In genomic region chr11:75448575-75448974, GRCm38 (mm10) we compare ENCODE assay signal across 31 mouse cellular contexts. TPM values are rescaled to one million over a fixed set of nuclear protein-coding genes. Genes with fewer than 3 reads are reported as not detected.
DNase-seq lines count a peak whose midpoint lies in the region; ATAC-seq and TF ChIP-seq lines count a peak whose summit lies in the region.
"Had no signal": no experiment of that assay in that cellular context is flagged by ENCODE, and none has a peak within 500 bp of the region (broad histone marks: within the 10 kb centered on the region; RNA-seq: fewer than 3 reads in every experiment).

No protein-coding gene starts in this region.

- 86% methylated on average over 3 of the region's 3 CpGs for WGBS in hindbrain, embryonic 10.5 days
- WGBS in hindbrain, embryonic 12.5 days, result 79% methylated on average over 3 of the region's 3 CpGs
- whole genome bisulfite sequencing in liver, embryonic 12.5 days (ENCODE audit: insufficient replicate concordance), result 48% methylated on average over 3 of the region's 3 CpGs
- WGBS in liver, postnatal 0 days (ENCODE audit: insufficient replicate concordance), result 50% methylated on average over 3 of the region's 3 CpGs

- ATAC-seq in hindbrain, embryonic 12.5 days (ENCODE audit: low FRiP score), result no peak
- peak; percentile 57 for ATAC-seq in erythroblast, adult 5-6 weeks (replicated peaks; ENCODE audit: low FRiP score, poor library complexity, severe bottlenecking)
- ATAC-seq in liver, embryonic 12.5 days, result peak; percentile 33
- ATAC-seq in liver, postnatal 0 days, result no peak
- ATAC-seq: intestine, postnatal 0 days had no signal

- H3K27me3 ChIP-seq in hindbrain, embryonic 10.5 days (ENCODE audit: insufficient read depth, poor library complexity, severe bottlenecking), result peaks cover 4% of the 10 kb centered on the region; the same call in 1 of the 2 replicates
- H3K27me3 ChIP-seq in hindbrain, embryonic 12.5 days, result no peaks in the 10 kb centered on the region
- no peaks in the 10 kb centered on the region for H3K27me3 ChIP-seq in liver, embryonic 12.5 days (replicated peaks)
- no peaks in the 10 kb centered on the region for H3K27me3 ChIP-seq in liver, postnatal 0 days (ENCODE audit: insufficient read depth, low read length)
- H3K27me3 ChIP-seq: forebrain, embryonic 12.5 days; limb, embryonic 15.5 days; lung, embryonic 15.5 days; neural tube, embryonic 13.5 days had no signal

- H3K27ac ChIP-seq in hindbrain, embryonic 10.5 days, result peak overlapping the region; percentile 10; the same call in 1 of the 2 replicates
- no peak overlapping the region for H3K27ac ChIP-seq in hindbrain, embryonic 12.5 days
- H3K27ac ChIP-seq in liver, embryonic 12.5 days, result peak overlapping the region; percentile 99
- peak overlapping the region; percentile 92 for H3K27ac ChIP-seq in liver, postnatal 0 days (ENCODE audit: low read depth)
- H3K27ac ChIP-seq: forebrain, embryonic 12.5 days; hindbrain, embryonic 14.5 days; limb, embryonic 15.5 days; lung, embryonic 15.5 days; neural tube, embryonic 13.5 days had no signal

- H3K4me3 ChIP-seq in hindbrain, embryonic 10.5 days, result peak overlapping the region; percentile 7; the same call in 1 of the 2 replicates
- no peak overlapping the region for H3K4me3 ChIP-seq in hindbrain, embryonic 12.5 days
- peak overlapping the region; percentile 58 for H3K4me3 ChIP-seq in liver, embryonic 12.5 days
- peak overlapping the region; percentile 50 for H3K4me3 ChIP-seq in liver, postnatal 0 days (ENCODE audit: low read depth, low read length)
- H3K4me3 ChIP-seq: forebrain, embryonic 12.5 days; limb, embryonic 10.5 days; limb, embryonic 15.5 days; lung, embryonic 15.5 days; myocyte; neural tube, embryonic 13.5 days had no signal

- no peaks in the 10 kb centered on the region for H3K9me3 ChIP-seq in hindbrain, embryonic 10.5 days
- H3K9me3 ChIP-seq in hindbrain, embryonic 12.5 days (replicated peaks), result no peaks in the 10 kb centered on the region
- H3K9me3 ChIP-seq in liver, embryonic 12.5 days (replicated peaks), result no peaks in the 10 kb centered on the region
- H3K9me3 ChIP-seq in liver, postnatal 0 days (ENCODE audit: low read length), result no peaks in the 10 kb centered on the region
- H3K9me3 ChIP-seq: forebrain, embryonic 12.5 days; limb, embryonic 10.5 days; limb, embryonic 15.5 days; lung, embryonic 15.5 days; neural tube, embryonic 13.5 days had no signal

- H3K9ac ChIP-seq in hindbrain, embryonic 12.5 days, result no peak overlapping the region
- H3K9ac ChIP-seq in liver, embryonic 12.5 days, result peak overlapping the region; percentile 79
- peak overlapping the region; percentile 71 for H3K9ac ChIP-seq in liver, postnatal 0 days (replicated peaks)
- H3K9ac ChIP-seq: forebrain, embryonic 12.5 days; hindbrain, embryonic 14.5 days; limb, embryonic 15.5 days; lung, embryonic 15.5 days had no signal

- TF ChIP-seq CTCF in liver, postnatal 0 days (IDR thresholded peaks at IDR 0.05; ENCODE audit: low read depth), result no peak

- H3K36me3 ChIP-seq in hindbrain, embryonic 10.5 days, result peaks cover 44% of the 10 kb centered on the region
- H3K36me3 ChIP-seq in hindbrain, embryonic 12.5 days, result peaks cover 50% of the 10 kb centered on the region
- peaks cover 91% of the 10 kb centered on the region for H3K36me3 ChIP-seq in liver, embryonic 12.5 days
- H3K36me3 ChIP-seq in liver, postnatal 0 days (replicated peaks; ENCODE audit: insufficient read depth, low read length), result peaks cover 78% of the 10 kb centered on the region

- TF ChIP-seq EP300 in liver, postnatal 0 days (IDR thresholded peaks at IDR 0.05; ENCODE audit: low read depth), result no peak

- peaks cover 28% of the 10 kb centered on the region for H3K4me1 ChIP-seq in hindbrain, embryonic 10.5 days (replicated peaks)
- H3K4me1 ChIP-seq in hindbrain, embryonic 12.5 days, result peaks cover 27% of the 10 kb centered on the region
- peaks cover 87% of the 10 kb centered on the region for H3K4me1 ChIP-seq in liver, embryonic 12.5 days
- peaks cover 52% of the 10 kb centered on the region for H3K4me1 ChIP-seq in liver, postnatal 0 days (ENCODE audit: insufficient read depth)

- no peak overlapping the region for H3K4me2 ChIP-seq in hindbrain, embryonic 12.5 days (replicated peaks)
- H3K4me2 ChIP-seq in liver, embryonic 12.5 days, result peak overlapping the region; percentile 83
- peak overlapping the region; percentile 100 for H3K4me2 ChIP-seq in liver, postnatal 0 days (ENCODE audit: low read depth, low read length)
- H3K4me2 ChIP-seq: forebrain, embryonic 12.5 days; hindbrain, embryonic 14.5 days; limb, embryonic 15.5 days; lung, embryonic 15.5 days; midbrain, embryonic 11.5 days; neural tube, embryonic 13.5 days had no signal

- no peak for DNase-seq in hindbrain, embryonic 10.5 days (ENCODE audit: low spot score)
- DNase-seq in liver, postnatal 0 days, result peak; percentile 19
- no peak for DNase-seq in urinary bladder, postnatal 10 days (ENCODE audit: low spot score)
- no peak for DNase-seq in spleen, adult 18-20 months
- no peak for DNase-seq in adrenal gland, postnatal 4 days (ENCODE audit: low spot score in 2 of 2)
- DNase-seq: adrenal gland, adult 8-10 months; B cell, adult 2 months; cerebellum, adult 2 months; gastrocnemius, postnatal 14 days; heart, adult 18-20 months; heart, postnatal 36 days; kidney, adult 9 months; kidney, postnatal 10 days; layer of hippocampus, adult 9-11 months; lung, postnatal 36 days had no signal

RNA-seq across cellular contexts. Expression of gene Wdr81, which starts 5.9 kb away (rescaled TPM):
- 7.7 and 8.6 TPM in 2 replicates for polyA plus RNA-seq in hindbrain, embryonic 10.5 days (2016; fragmentation: Nextera tagmentation; extraction: Ambion mirVana)
- 9.3 and 9.6 TPM in 2 replicates for polyA plus RNA-seq in hindbrain, embryonic 12.5 days (2016; fragmentation: Nextera tagmentation; extraction: Ambion mirVana)
- total RNA-seq in erythroblast, adult 5-6 weeks (2015; ENCODE audit: low replicate concordance), result 22.6 and 24.8 TPM in 2 replicates
- 27.3 and 28.2 TPM in 2 replicates for total RNA-seq in erythroblast, adult 5-6 weeks (2017; ENCODE audit: low replicate concordance)
- polyA plus RNA-seq in liver, embryonic 12.5 days (2016; fragmentation: Nextera tagmentation; extraction: Ambion mirVana), result 24.8 and 25.0 TPM in 2 replicates
- 8.4 and 9.5 TPM in 2 replicates for polyA plus RNA-seq in liver, postnatal 0 days (2015; fragmentation: Nextera tagmentation; extraction: Ambion mirVana)
- total RNA-seq in adrenal gland, postnatal 4 days (2021), result 10 to 100 TPM; 18.1 to 18.4 TPM

RNA-seq across cellular contexts. Expression of gene Serpinf2, which starts 9.2 kb away (rescaled TPM):
- polyA plus RNA-seq in hindbrain, embryonic 10.5 days (2016; fragmentation: Nextera tagmentation; extraction: Ambion mirVana), result 0.07 TPM in 1 of 2 replicates, not detected in the other
- not detected in 2 replicates for polyA plus RNA-seq in hindbrain, embryonic 12.5 days (2016; fragmentation: Nextera tagmentation; extraction: Ambion mirVana)
- 4.6 TPM in 1 of 2 replicates, not detected in the other for total RNA-seq in erythroblast, adult 5-6 weeks (2015; ENCODE audit: low replicate concordance)
- total RNA-seq in erythroblast, adult 5-6 weeks (2017; ENCODE audit: low replicate concordance), result 0.70 and 0.94 TPM in 2 replicates
- 351 and 375 TPM in 2 replicates for polyA plus RNA-seq in liver, embryonic 12.5 days (2016; fragmentation: Nextera tagmentation; extraction: Ambion mirVana)
- 975 and 1,049 TPM in 2 replicates for polyA plus RNA-seq in liver, postnatal 0 days (2015; fragmentation: Nextera tagmentation; extraction: Ambion mirVana)
- 100 to 1,000 TPM in 1 of 2 experiments, 10 to 100 TPM in 1; 12.4 to 127 TPM for total RNA-seq in adrenal gland, postnatal 4 days (2021)
- total RNA-seq: gastrocnemius, postnatal 14 days; heart, adult 18-20 months; heart, postnatal 36 days; left cerebral cortex, postnatal 10 days; megakaryocyte, adult 5-6 weeks; midbrain, postnatal 0 days had no signal
- polyA plus RNA-seq: forebrain, embryonic 12.5 days; hindbrain, embryonic 14.5 days; limb, embryonic 10.5 days; midbrain, embryonic 11.5 days; midbrain, postnatal 0 days; thymus, postnatal 0 days had no signal

RNA-seq across cellular contexts. Expression of gene Tlcd2, which starts 12.9 kb away (rescaled TPM):
- polyA plus RNA-seq in hindbrain, embryonic 10.5 days (2016; fragmentation: Nextera tagmentation; extraction: Ambion mirVana), result 11.7 and 12.4 TPM in 2 replicates
- 11.6 and 13.0 TPM in 2 replicates for polyA plus RNA-seq in hindbrain, embryonic 12.5 days (2016; fragmentation: Nextera tagmentation; extraction: Ambion mirVana)
- 1.5 and 3.7 TPM in 2 replicates for total RNA-seq in erythroblast, adult 5-6 weeks (2015; ENCODE audit: low replicate concordance)
- total RNA-seq in erythroblast, adult 5-6 weeks (2017; ENCODE audit: low replicate concordance), result 1.3 and 5.5 TPM in 2 replicates
- 19.6 and 21.4 TPM in 2 replicates for polyA plus RNA-seq in liver, embryonic 12.5 days (2016; fragmentation: Nextera tagmentation; extraction: Ambion mirVana)
- 34.2 and 35.6 TPM in 2 replicates for polyA plus RNA-seq in liver, postnatal 0 days (2015; fragmentation: Nextera tagmentation; extraction: Ambion mirVana)
- 10 to 100 TPM; 12.9 to 17.8 TPM for total RNA-seq in adrenal gland, postnatal 4 days (2021)

RNA-seq across cellular contexts. Expression of gene Serpinf1, which starts 26.1 kb away (rescaled TPM):
- polyA plus RNA-seq in hindbrain, embryonic 10.5 days (2016; fragmentation: Nextera tagmentation; extraction: Ambion mirVana), result 95.3 and 106 TPM in 2 replicates
- 111 and 121 TPM in 2 replicates for polyA plus RNA-seq in hindbrain, embryonic 12.5 days (2016; fragmentation: Nextera tagmentation; extraction: Ambion mirVana)
- total RNA-seq in erythroblast, adult 5-6 weeks (2015; ENCODE audit: low replicate concordance), result 3.8 and 10.4 TPM in 2 replicates
- 3.7 and 4.9 TPM in 2 replicates for total RNA-seq in erythroblast, adult 5-6 weeks (2017; ENCODE audit: low replicate concordance)
- 158 and 172 TPM in 2 replicates for polyA plus RNA-seq in liver, embryonic 12.5 days (2016; fragmentation: Nextera tagmentation; extraction: Ambion mirVana)
- 823 and 833 TPM in 2 replicates for polyA plus RNA-seq in liver, postnatal 0 days (2015; fragmentation: Nextera tagmentation; extraction: Ambion mirVana)
- total RNA-seq in adrenal gland, postnatal 4 days (2021), result 100 to 1,000 TPM in 1 of 2 experiments, 10 to 100 TPM in 1; 45.8 to 111 TPM

RNA-seq across cellular contexts. Expression of gene Prpf8, which starts 38.0 kb away (rescaled TPM):
- polyA plus RNA-seq in hindbrain, embryonic 10.5 days (2016; fragmentation: Nextera tagmentation; extraction: Ambion mirVana), result 74.8 and 78.1 TPM in 2 replicates
- polyA plus RNA-seq in hindbrain, embryonic 12.5 days (2016; fragmentation: Nextera tagmentation; extraction: Ambion mirVana), result 68.9 and 74.2 TPM in 2 replicates
- 42.3 and 43.5 TPM in 2 replicates for total RNA-seq in erythroblast, adult 5-6 weeks (2015; ENCODE audit: low replicate concordance)
- total RNA-seq in erythroblast, adult 5-6 weeks (2017; ENCODE audit: low replicate concordance), result 26.5 and 27.0 TPM in 2 replicates
- 46.6 and 47.9 TPM in 2 replicates for polyA plus RNA-seq in liver, embryonic 12.5 days (2016; fragmentation: Nextera tagmentation; extraction: Ambion mirVana)
- polyA plus RNA-seq in liver, postnatal 0 days (2015; fragmentation: Nextera tagmentation; extraction: Ambion mirVana), result 12.1 and 13.9 TPM in 2 replicates
- total RNA-seq in adrenal gland, postnatal 4 days (2021), result 100 to 1,000 TPM; 142 to 156 TPM

Comparison
In these comparisons a context has a peak if more than half of its experiments do, and no peak if none do; other contexts are left out.
1. ATAC-seq: peak in erythroblast, adult 5-6 weeks (single experiment) and liver, embryonic 12.5 days (single experiment); none in hindbrain, embryonic 12.5 days (single experiment) and liver, postnatal 0 days (single experiment).
2. RNA of gene Serpinf2, which starts 9.2 kb away (polyA plus RNA-seq): 975 to 1,049 TPM in liver, postnatal 0 days and 351 to 375 TPM in liver, embryonic 12.5 days; not detected in hindbrain, embryonic 12.5 days and 0.07 TPM in hindbrain, embryonic 10.5 days; every median in the first group is over 100 times any median in the second.